Mouse (Mus musculus) megakaryocyte, embryonic 14.5 days (primary cell): ENCODE measurements around the gene Ccnt2.

Experiments used
- FLI1 ChIP-seq: IDR thresholded peaks from 2 replicates; pipeline ENCODE4 v1.6.1; 2012; ENCODE audit warnings: low read length, inconsistent platforms, mixed read lengths
- GATA1 ChIP-seq: IDR thresholded peaks from 3 replicates; pipeline ENCODE4 v1.6.1; 2012; ENCODE audit warnings: mixed read lengths, low read length, inconsistent platforms, borderline replicate concordance

- TF ChIP-seq GATA1: no peak
- no peak for TF ChIP-seq FLI1
These were observed 39.0 kb downstream of the Ccnt2 start for GRCm38 (mm10) chr1:127812929-127813328.
